Mouse (Mus musculus) heart, adult 2 months (tissue): Measurements from ENCODE around the gene Htr3b. TPM values are rescaled to one million over a fixed set of nuclear protein-coding genes. Genes with fewer than 3 reads are reported as not detected.
A peak's percentile ranks its signal among the peaks of the same experiment; 100 is the strongest.
"Not testable (repeated sequence)": the region's sequence is repeated elsewhere in the genome, so short reads cannot be mapped to it uniquely, and the experiment has no call there.

ENCODE experiments used
- DNase-seq, 2 experiments: peaks; one replicate each; pipeline ENCODE4 v3.0.0; 2021
- H3K27ac ChIP-seq: fragments of 200-600 bp; 2 replicates; pipeline ENCODE4 v1.8.1; 2022
- H3K27me3 ChIP-seq: fragments of 200-500 bp; 2 replicates; pipeline ENCODE4 v1.6.1; 2012; ENCODE audit warnings: mild to moderate bottlenecking, low read length, inconsistent platforms, mixed read lengths; ENCODE audit not compliant: control insufficient read depth, insufficient read depth
- H3K36me3 ChIP-seq: fragments of 200-500 bp; 2 replicates; pipeline ENCODE4 v1.6.1; 2012; ENCODE audit warnings: low read length, inconsistent platforms; ENCODE audit not compliant: control insufficient read depth, insufficient read depth
- H3K4me1 ChIP-seq: fragments of 200-500 bp; 2 replicates; pipeline ENCODE4 v1.6.1; 2011; ENCODE audit warnings: low read length; ENCODE audit not compliant: control insufficient read depth, insufficient read depth
- H3K4me3 ChIP-seq: fragments of 200-600 bp; 2 replicates; pipeline ENCODE4 v1.8.1; 2022
- H3K79me2 ChIP-seq: fragments of 200-500 bp; replicated peaks from 2 replicates; pipeline ENCODE4 v1.6.1; 2012; ENCODE audit warnings: mild to moderate bottlenecking, inconsistent platforms, low read length, moderate library complexity, mixed read lengths; ENCODE audit not compliant: control insufficient read depth, insufficient read depth
- H3K9ac ChIP-seq: fragments of 200-500 bp; 2 replicates; pipeline ENCODE4 v1.6.1; 2012; ENCODE audit warnings: low read depth, mild to moderate bottlenecking, control low read depth, inconsistent platforms, low read length, mixed read lengths
- CTCF ChIP-seq: fragments of 200-600 bp; IDR thresholded peaks from 2 replicates; pipeline ENCODE4 v1.8.1; 2022; ENCODE audit warnings: antibody characterized with exemption, mild to moderate bottlenecking, moderate library complexity
- EP300 ChIP-seq: fragments of 200-500 bp; IDR thresholded peaks from 2 replicates; pipeline ENCODE4 v1.6.1; 2011; ENCODE audit warnings: low read depth, low read length, control low read depth; ENCODE audit not compliant: insufficient read depth
- POLR2A ChIP-seq: fragments of 200-500 bp; IDR thresholded peaks from 2 replicates; pipeline ENCODE4 v1.6.1; 2011; ENCODE audit warnings: mild to moderate bottlenecking, low read depth, low read length, control low read depth; ENCODE audit not compliant: insufficient read depth
- WGBS: fragments of 180-500 bp; shearing (Covaris S2); methylation state at CpG from one replicate; pipeline ENCODE4 v1.1.7; 2018; 5-methylcytosine and 5-hydroxymethylcytosine counted together
- intact Hi-C: fragments of 180-260 bp; cut with DNase I; formaldehyde crosslinking; loops from one replicate; pipeline ENCODE4 v1.15.1; 2025
- polyA plus RNA-seq: library from polyadenylated mRNA; depleted of rRNA; stranded (reverse); fragments of >200 nt; gene quantifications from 2 replicates; pipeline ENCODE4 v1.2.3, GENCODE M21; 2012
- total RNA-seq, 2 experiments: library from RNA; stranded (reverse); gene quantifications; 2 replicates each; pipeline ENCODE4 v1.2.3; 2021

Gene Htr3b
- total and polyA plus RNA-seq, 3 experiments: 0.06 TPM; not detected in 2

- WGBS: 33% methylated on average over 12 of the region's 12 CpGs
- DNase-seq: peak in 1 of 2 experiments; percentile 25
- intact Hi-C loops: loop anchor here (5.0 to 10.0 kb wide), 3 partner anchors 65 to 505 kb away; partner anchors contain the start of gene Rexo2
- no peaks in the 10 kb centered on the region; the same call in 1 of the 2 replicates for H3K36me3 ChIP-seq
- peak overlapping the region; percentile 38 for H3K9ac ChIP-seq
- TF ChIP-seq POLR2A: no peak
- TF ChIP-seq CTCF: no peak
- no peak for TF ChIP-seq EP300
- H3K4me1 ChIP-seq: peaks cover 6% of the 10 kb centered on the region
- no peaks in the 10 kb centered on the region for H3K27me3 ChIP-seq
- peak overlapping the region; percentile 32 for H3K4me3 ChIP-seq
- no peaks in the 10 kb centered on the region for H3K79me2 ChIP-seq
- peak overlapping the region; percentile 90 for H3K27ac ChIP-seq
These were observed 22.7 kb upstream of the Htr3b start for GRCm38 (mm10) chr9:48987201-48988101.

DNA sequence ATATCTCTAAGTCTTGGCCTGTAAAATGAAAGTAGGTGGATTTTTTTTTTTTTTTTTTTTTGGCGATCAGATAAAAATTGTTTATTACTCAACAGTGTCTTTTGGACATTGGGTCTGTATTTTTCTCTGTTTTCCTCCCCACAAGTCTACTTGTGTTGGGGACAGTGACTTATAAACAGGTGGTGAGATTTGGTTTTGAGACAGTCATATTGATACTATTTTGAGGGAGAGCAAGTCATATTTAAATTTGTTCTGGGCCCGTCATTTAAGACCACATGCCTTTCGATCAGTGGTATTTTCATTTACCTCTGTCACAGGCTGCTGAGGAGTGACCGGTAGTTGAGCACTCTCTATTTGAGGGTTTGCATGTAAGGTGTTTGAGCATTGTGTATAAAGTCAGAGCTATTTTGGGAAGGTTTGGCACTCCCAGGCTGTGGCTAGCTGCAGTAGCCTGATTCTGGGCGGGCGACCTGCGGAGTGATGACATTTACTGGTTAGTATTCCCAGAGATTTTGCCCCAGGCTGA, 21.9 kb upstream of the Htr3b start:
- peak; percentile 32 to 71 for DNase-seq
- Histone ChIP-seq H3K27ac (peak overlapping the region; percentile 90), H3K4me3 (peak overlapping the region; percentile 96), H3K27me3 (no peaks in the 10 kb centered on the region), H3K4me1 (peaks cover 6% of the 10 kb centered on the region), H3K36me3 (no peaks in the 10 kb centered on the region; the same call in 1 of the 2 replicates), H3K9ac (peak overlapping the region; percentile 28), H3K79me2 (no peaks in the 10 kb centered on the region)
- 32% methylated on average over 7 of the region's 7 CpGs for WGBS
- no peak for TF ChIP-seq CTCF
- TF ChIP-seq EP300: 0 out of 2 replicates have a peak, but pooled peaks have one; percentile 21
- peak; percentile 64; the same call in 1 of the 2 replicates for TF ChIP-seq POLR2A
- intact Hi-C loops: loop anchor here (5.0 to 10.0 kb wide), 3 partner anchors 66 to 504 kb away; partner anchors contain the start of gene Rexo2

GRCm38 (mm10) chr9:48985708-48986088, 20.9 kb upstream of the Htr3b start:
- Histone ChIP-seq H3K9ac (peak overlapping the region; percentile 84), H3K4me3 (peak overlapping the region; percentile 96), H3K27ac (peak overlapping the region; percentile 90), H3K27me3 (no peaks in the 10 kb centered on the region), H3K36me3 (no peaks in the 10 kb centered on the region; the same call in 1 of the 2 replicates), H3K4me1 (peaks cover 6% of the 10 kb centered on the region), H3K79me2 (no peaks in the 10 kb centered on the region)
- TF ChIP-seq EP300 (no peak), CTCF (no peak), POLR2A (no peak)
- WGBS: 1% methylated on average over 20 of the region's 20 CpGs
- DNase-seq: no peak
- intact Hi-C loops: loop anchor here (5.0 to 10.0 kb wide), 3 partner anchors 67 to 503 kb away; partner anchors contain the start of gene Rexo2

DNA sequence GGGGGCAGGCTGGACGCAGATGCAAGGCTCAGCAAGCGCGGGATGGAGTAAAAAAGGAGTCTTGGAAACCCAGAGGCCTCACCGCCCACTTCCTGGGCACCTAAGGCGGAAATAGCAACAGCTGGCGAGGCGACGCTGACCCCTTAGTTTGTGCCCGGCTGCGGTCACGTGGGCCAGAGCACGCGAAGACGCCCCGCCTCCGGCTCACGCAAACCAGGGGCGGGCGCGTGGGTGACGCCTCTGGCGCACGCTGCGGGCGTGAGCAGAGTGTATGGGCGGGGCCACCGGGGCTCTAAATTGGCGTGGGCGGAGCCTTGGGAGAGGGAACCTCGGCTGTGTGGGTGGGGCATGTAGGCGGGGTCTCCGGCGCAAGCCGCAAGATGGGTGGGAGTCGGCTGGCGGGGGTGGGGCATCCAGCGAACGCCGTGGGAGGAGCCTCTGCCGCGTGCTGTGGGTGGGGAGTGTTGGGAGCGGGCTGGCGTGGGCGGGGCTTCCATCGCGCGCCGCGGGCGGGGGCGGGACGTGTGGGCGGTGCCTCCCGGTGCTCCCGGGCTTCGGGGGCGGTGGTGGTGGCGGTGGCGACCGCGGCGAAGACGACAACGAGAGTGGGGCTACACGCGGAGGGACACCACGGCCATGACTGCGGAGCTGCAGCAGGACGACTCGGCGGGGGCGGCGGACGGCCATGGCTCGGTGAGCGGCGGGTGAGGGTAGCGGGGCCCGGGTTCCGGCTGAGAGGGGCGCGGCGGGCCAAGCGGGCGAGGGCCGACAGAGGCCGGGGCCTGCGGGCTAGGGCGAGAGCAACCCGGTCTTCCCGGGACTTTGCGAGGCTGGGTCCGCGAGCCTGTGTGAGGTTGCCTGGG, 20.3 kb upstream of the Htr3b start, which contains the start of gene Usp28:
Gene Usp28 (plus strand): TSS at position 531 of the 863 bp plus-strand sequence.
- TF ChIP-seq POLR2A: peak; percentile 86
- TF ChIP-seq CTCF: no peak
- 0 out of 2 replicates have a peak, but pooled peaks have one; percentile 14 for TF ChIP-seq EP300
- intact Hi-C loops: loop anchor here (5.0 to 10.0 kb wide), 3 partner anchors 67 to 503 kb away; partner anchors contain the start of gene Rexo2
- Histone ChIP-seq H3K4me3 (peak within 1 kb of the TSS; percentile 96), H3K27ac (peak within 1 kb of the TSS; percentile 95), H3K9ac (peak within 1 kb of the TSS; percentile 85), H3K27me3 (no peaks in the 10 kb centered on the region), H3K36me3 (no peaks in the 10 kb centered on the region; the same call in 1 of the 2 replicates), H3K4me1 (peaks cover 6% of the 10 kb centered on the region), H3K79me2 (no peaks in the 10 kb centered on the region)
- under 1% methylated on average over 88 of the region's 94 CpGs for WGBS
- peak; percentile 99 to 100 for DNase-seq

- WGBS: 7% methylated on average over 8 of the region's 8 CpGs
- no peaks in the 10 kb centered on the region for H3K79me2 ChIP-seq
- H3K27ac ChIP-seq: peak overlapping the region; percentile 95
- TF ChIP-seq CTCF: no peak
- TF ChIP-seq EP300: no peak
- H3K9ac ChIP-seq: peak overlapping the region; percentile 85
- no peak for DNase-seq
- intact Hi-C loops: loop anchor here (10.0 kb wide), 1 partner anchor 370 kb away; no protein-coding TSS in a partner anchor
- H3K36me3 ChIP-seq: no peaks in the 10 kb centered on the region; the same call in 1 of the 2 replicates
- H3K4me1 ChIP-seq: peaks cover 6% of the 10 kb centered on the region
- peak overlapping the region; percentile 70 for H3K4me3 ChIP-seq
- H3K27me3 ChIP-seq: no peaks in the 10 kb centered on the region
These were observed 19.6 kb upstream of the Htr3b start for GRCm38 (mm10) chr9:48984320-48984844.

- H3K9ac ChIP-seq, H3K4me1 ChIP-seq, H3K4me3 ChIP-seq, DNase-seq, H3K27ac ChIP-seq, H3K27me3 ChIP-seq, H3K36me3 ChIP-seq, H3K79me2 ChIP-seq: not testable (repeated sequence)
- WGBS: 97% methylated on average over 6 of the region's 6 CpGs
- intact Hi-C loops: loop anchor here (10.0 kb wide), 1 partner anchor 369 kb away; no protein-coding TSS in a partner anchor
These were observed 19.0 kb upstream of the Htr3b start for GRCm38 (mm10) chr9:48983801-48984200.
